Mouse (Mus musculus) liver, embryonic 12.5 days (tissue): ENCODE data around the gene Gm21797. TPM values are rescaled to one million over a fixed set of nuclear protein-coding genes. Genes with fewer than 3 reads are reported as not detected.
"Not testable (repeated sequence)": the region's sequence is repeated elsewhere in the genome, so short reads cannot be mapped to it uniquely, and the experiment has no call there.

Experiments used
- ATAC-seq: fragments of 200-750 bp; cut with Nextera tagmentation; 2 replicates; pipeline ENCODE4 v1.8.0; 2017; ENCODE audit warnings: moderate number of reproducible peaks, mild to moderate bottlenecking, moderate library complexity
- H3K27ac ChIP-seq: fragments of 300-500 bp; sonication (generic); 2 replicates; pipeline ENCODE4 v1.5.1; 2016; ENCODE audit warnings: mild to moderate bottlenecking
- H3K27me3 ChIP-seq: fragments of 300-500 bp; sonication (generic); replicated peaks from 2 replicates; pipeline ENCODE4 v1.6.1; 2016; ENCODE audit warnings: mild to moderate bottlenecking, moderate library complexity
- H3K36me3 ChIP-seq: fragments of 300-500 bp; sonication (generic); 2 replicates; pipeline ENCODE4 v1.6.1; 2016; ENCODE audit warnings: mild to moderate bottlenecking, moderate library complexity
- H3K4me1 ChIP-seq: fragments of 300-500 bp; sonication (generic); 2 replicates; pipeline ENCODE4 v1.6.1; 2016
- H3K4me2 ChIP-seq: fragments of 300-500 bp; sonication (generic); 2 replicates; pipeline ENCODE4 v1.6.1; 2016; ENCODE audit warnings: mild to moderate bottlenecking, moderate library complexity
- H3K4me3 ChIP-seq: fragments of 300-500 bp; sonication (generic); 2 replicates; pipeline ENCODE4 v1.5.1; 2016; ENCODE audit warnings: mild to moderate bottlenecking, moderate library complexity
- H3K9ac ChIP-seq: fragments of 300-500 bp; sonication (generic); 2 replicates; pipeline ENCODE4 v1.6.1; 2016; ENCODE audit warnings: mild to moderate bottlenecking, moderate library complexity
- H3K9me3 ChIP-seq: fragments of 300-500 bp; sonication (generic); replicated peaks from 2 replicates; pipeline ENCODE4 v1.6.1; 2016; ENCODE audit warnings: mild to moderate bottlenecking, moderate library complexity
- WGBS: fragments of 180-500 bp; shearing (Covaris S2); methylation state at CpG from one replicate; pipeline ENCODE4 v1.1.7; 2016; ENCODE audit not compliant: insufficient replicate concordance; 5-methylcytosine and 5-hydroxymethylcytosine counted together
- polyA plus RNA-seq: library from polyadenylated mRNA; unstranded; fragments of >200 nt; fragmentation: Nextera tagmentation; extraction: Ambion mirVana; gene quantifications from 2 replicates; pipeline ENCODE4 v1.2.1, GENCODE M21; 2016

Gene Gm21797
- not detected in 2 replicates for polyA plus RNA-seq

DNA sequence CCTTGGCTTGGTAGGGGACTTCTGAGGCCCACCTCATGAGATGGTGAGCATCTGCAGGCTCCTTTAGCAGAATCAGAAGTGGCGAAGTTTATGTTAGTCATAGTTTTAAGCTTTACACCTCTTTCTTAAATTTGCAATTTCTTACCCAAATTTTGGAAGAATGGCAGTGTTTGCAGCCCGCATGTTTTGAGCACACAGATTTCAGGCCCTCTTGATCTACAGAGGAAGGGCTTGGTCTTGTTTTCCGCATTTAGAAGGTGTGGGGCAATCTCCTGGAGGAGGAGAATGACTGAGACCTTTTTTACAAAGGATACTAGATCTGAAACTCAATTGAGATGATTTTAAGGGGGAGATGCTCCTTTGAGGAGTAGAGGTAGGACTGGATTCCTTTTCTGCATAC is at the start of gene Gm21797:
Gm21797 (minus strand) TSS at position 101 of the 400 bp plus-strand sequence.
- not testable (repeated sequence) for H3K9me3 ChIP-seq, ATAC-seq, H3K9ac ChIP-seq, H3K27ac ChIP-seq, H3K4me2 ChIP-seq, H3K4me3 ChIP-seq, H3K27me3 ChIP-seq, H3K4me1 ChIP-seq, H3K36me3 ChIP-seq
- no CpG with 5 or more reads among the region's 3 CpGs for WGBS

DNA sequence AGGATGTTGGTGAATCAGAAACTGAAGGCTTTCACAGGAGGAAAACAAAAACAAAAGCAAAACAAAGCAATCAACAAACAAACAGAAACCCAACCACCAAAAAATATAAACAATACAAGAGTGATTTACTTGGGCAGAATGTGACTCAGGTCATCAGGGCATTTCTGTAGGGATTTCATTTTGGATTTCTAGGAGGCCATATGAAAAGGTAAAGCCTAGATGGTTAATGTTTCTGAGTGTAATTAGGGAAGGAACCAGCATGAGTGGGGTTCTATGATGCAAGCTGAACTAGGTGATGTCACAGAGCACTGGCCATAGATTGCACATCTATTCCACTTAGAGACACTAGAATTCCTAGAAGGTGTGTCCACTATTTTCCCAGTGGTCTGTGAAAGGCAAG is 29.0 kb upstream of the Gm21797 start, which contains the start of gene Gm20795:
Gm20795 (plus strand) TSS at position 301 of the 400 bp plus-strand sequence.
- not testable (repeated sequence) for H3K27me3 ChIP-seq, H3K9ac ChIP-seq, H3K4me1 ChIP-seq

More for the DNA sequence above, 29.0 kb upstream of the Gm21797 start, which contains the start of gene Gm20795:
- ATAC-seq, H3K4me3 ChIP-seq, H3K27ac ChIP-seq, H3K36me3 ChIP-seq, H3K9me3 ChIP-seq, H3K4me2 ChIP-seq: not testable (repeated sequence)

Other genes with a start within 250 kb of the Gm21797 start
- gene Gm21852, start 123.8 kb downstream of the Gm21797 start, polyA plus RNA-seq, result not detected in 2 replicates
- gene Gm20795, start 29.1 kb upstream of the Gm21797 start, polyA plus RNA-seq, result not detected in 2 replicates